Mouse (Mus musculus) hindbrain, embryonic 14.5 days (tissue): Measurements from ENCODE around the gene Acadl. TPM values are rescaled to one million over a fixed set of nuclear protein-coding genes. Genes with fewer than 3 reads are reported as not detected.

Experiments
- ATAC-seq: fragments of 200-750 bp; cut with Nextera tagmentation; 2 replicates; pipeline ENCODE4 v1.8.0; 2017; ENCODE audit warnings: moderate number of reproducible peaks, mild to moderate bottlenecking, moderate TSS enrichment, moderate library complexity; ENCODE audit not compliant: low FRiP score
- DNase-seq: peaks from one replicate; pipeline ENCODE4 v3.0.0-alpha.2; 2015; ENCODE audit warnings: low spot score
- H3K27ac ChIP-seq: fragments of 300-500 bp; sonication (generic); 2 replicates; pipeline ENCODE4 v1.5.1; 2014; ENCODE audit warnings: mild to moderate bottlenecking, moderate library complexity
- H3K27me3 ChIP-seq: fragments of 300-500 bp; sonication (generic); 2 replicates; pipeline ENCODE4 v1.6.1; 2014; ENCODE audit warnings: mild to moderate bottlenecking, low read length, mixed read lengths; ENCODE audit not compliant: control insufficient read depth, insufficient read depth
- H3K36me3 ChIP-seq: fragments of 300-500 bp; sonication (generic); replicated peaks from 2 replicates; pipeline ENCODE4 v1.6.1; 2014; ENCODE audit not compliant: control insufficient read depth, insufficient read depth
- H3K4me1 ChIP-seq: fragments of 300-500 bp; sonication (generic); replicated peaks from 2 replicates; pipeline ENCODE4 v1.6.1; 2014; ENCODE audit warnings: antibody characterized with exemption, low read length, mixed read lengths; ENCODE audit not compliant: control insufficient read depth, insufficient read depth
- H3K4me2 ChIP-seq: fragments of 300-500 bp; sonication (generic); replicated peaks from 2 replicates; pipeline ENCODE4 v1.6.1; 2014; ENCODE audit warnings: mild to moderate bottlenecking, moderate library complexity
- H3K4me3 ChIP-seq: fragments of 300-500 bp; sonication (generic); replicated peaks from 2 replicates; pipeline ENCODE4 v1.5.1; 2014; ENCODE audit warnings: mild to moderate bottlenecking, low read length
- H3K9ac ChIP-seq: fragments of 300-500 bp; sonication (generic); 2 replicates; pipeline ENCODE4 v1.6.1; 2014
- H3K9me3 ChIP-seq: fragments of 300-500 bp; sonication (generic); 2 replicates; pipeline ENCODE4 v1.6.1; 2016; ENCODE audit warnings: low read length; ENCODE audit not compliant: control insufficient read depth
- WGBS: fragments of 180-500 bp; shearing (Covaris S2); extraction: QIAGEN DNeasy Blood & Tissue Kit; methylation state at CpG from one replicate; pipeline ENCODE4 v1.1.7; 2014; 5-methylcytosine and 5-hydroxymethylcytosine counted together
- polyA plus RNA-seq: library from polyadenylated mRNA; unstranded; fragments of >200 nt; fragmentation: Nextera tagmentation; extraction: Ambion mirVana; gene quantifications from 2 replicates; pipeline ENCODE4 v1.2.1, GENCODE M21; 2014

Gene Acadl
- polyA plus RNA-seq, 1 experiment from 2014 or later, result 59.5 TPM

- no peaks in the 10 kb centered on the region for H3K4me1 ChIP-seq
- H3K4me3 ChIP-seq, result no peak overlapping the region
- ATAC-seq (no peak), DNase-seq (no peak)
- H3K36me3 ChIP-seq, result no peaks in the 10 kb centered on the region; the same call in 1 of the 2 replicates
- H3K27me3 ChIP-seq, result no peaks in the 10 kb centered on the region
- H3K27ac ChIP-seq, result no peak overlapping the region
- no peak overlapping the region for H3K9ac ChIP-seq
- H3K4me2 ChIP-seq, result no peak overlapping the region
- 86% methylated on average over 1 of the region's 1 CpGs for WGBS
- H3K9me3 ChIP-seq, result no peaks in the 10 kb centered on the region
Measured at GRCm38 (mm10) chr1:66806821-66807220, 56.3 kb downstream of the Acadl start.

DNA sequence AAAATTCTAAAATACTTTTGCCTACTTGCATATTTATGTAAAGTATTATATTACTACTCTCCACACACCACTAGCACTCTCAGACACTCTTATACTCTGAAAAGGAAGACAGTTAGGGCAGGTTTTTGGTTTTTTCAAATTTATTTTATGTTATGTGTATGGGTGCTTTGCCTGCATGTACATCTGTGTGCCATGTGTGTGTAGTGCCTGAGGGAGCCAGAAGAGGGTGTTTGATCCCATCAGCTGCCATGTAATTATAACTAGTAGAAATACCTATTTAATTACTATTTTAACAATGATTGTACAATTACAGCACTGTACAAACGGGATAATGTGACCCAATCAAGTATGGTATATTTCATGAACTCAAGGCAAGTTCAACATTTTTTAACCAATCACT lies 57.7 kb downstream of the Acadl start:
- ATAC-seq, result no peak
- no peak for DNase-seq
- H3K4me3 ChIP-seq, result no peak overlapping the region
- no peak overlapping the region for H3K4me2 ChIP-seq
- 90% methylated on average over 1 of the region's 1 CpGs for WGBS
- H3K4me1 ChIP-seq, result no peaks in the 10 kb centered on the region
- H3K9me3 ChIP-seq, result no peaks in the 10 kb centered on the region
- H3K27me3 ChIP-seq, result no peaks in the 10 kb centered on the region
- no peak overlapping the region for H3K9ac ChIP-seq
- H3K36me3 ChIP-seq, result peaks cover 9% of the 10 kb centered on the region
- no peak overlapping the region for H3K27ac ChIP-seq

GRCm38 (mm10) chr1:66804710-66805109 lies 58.4 kb downstream of the Acadl start:
- no peaks in the 10 kb centered on the region for H3K4me1 ChIP-seq
- H3K4me3 ChIP-seq, result no peak overlapping the region
- H3K27ac ChIP-seq, result no peak overlapping the region
- H3K27me3 ChIP-seq, result no peaks in the 10 kb centered on the region
- 66% methylated on average over 5 of the region's 5 CpGs for WGBS
- ATAC-seq (no peak), DNase-seq (no peak)
- H3K4me2 ChIP-seq, result no peak overlapping the region
- H3K9ac ChIP-seq, result no peak overlapping the region
- no peaks in the 10 kb centered on the region for H3K9me3 ChIP-seq
- peaks cover 16% of the 10 kb centered on the region for H3K36me3 ChIP-seq

GRCm38 (mm10) chr1:66797962-66798361 lies 65.1 kb downstream of the Acadl start:
- H3K27me3 ChIP-seq, result no peaks in the 10 kb centered on the region
- H3K9ac ChIP-seq, result no peak overlapping the region
- ATAC-seq, result no peak
- no peak overlapping the region for H3K4me3 ChIP-seq
- WGBS, result 98% methylated on average over 2 of the region's 2 CpGs
- peaks cover 23% of the 10 kb centered on the region for H3K36me3 ChIP-seq
- no peak overlapping the region for H3K4me2 ChIP-seq
- H3K27ac ChIP-seq, result no peak overlapping the region
- DNase-seq, result no peak
- H3K4me1 ChIP-seq, result no peaks in the 10 kb centered on the region
- no peaks in the 10 kb centered on the region for H3K9me3 ChIP-seq

GRCm38 (mm10) chr1:66792838-66793466 lies 70.1 kb downstream of the Acadl start:
- Histone ChIP-seq H3K27me3 (no peaks in the 10 kb centered on the region), H3K36me3 (no peaks in the 10 kb centered on the region), H3K4me2 (no peak overlapping the region), H3K4me3 (no peak overlapping the region), H3K27ac (no peak overlapping the region), H3K4me1 (no peaks in the 10 kb centered on the region), H3K9me3 (no peaks in the 10 kb centered on the region), H3K9ac (no peak overlapping the region)
- ATAC-seq (no peak), DNase-seq (no peak)
- WGBS, result 96% methylated on average over 2 of the region's 2 CpGs

DNA sequence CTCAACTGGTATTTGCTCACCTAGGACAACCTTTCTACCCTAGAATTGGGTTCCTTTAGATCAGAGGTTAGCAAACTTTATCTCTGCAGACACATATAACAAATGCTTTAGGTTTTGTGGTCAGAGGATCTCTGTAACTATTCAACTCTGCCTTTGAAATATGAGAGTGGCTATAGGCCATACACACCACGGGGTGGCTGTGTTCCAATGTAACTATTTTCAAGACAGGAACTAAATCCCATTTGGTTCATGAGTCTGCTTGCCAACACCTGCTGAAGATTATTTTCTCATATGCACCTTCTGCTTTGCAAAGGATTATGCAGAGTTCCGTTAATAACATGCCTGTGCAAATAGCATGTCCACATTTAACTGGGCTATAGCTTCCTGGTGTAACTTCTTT lies 80.8 kb downstream of the Acadl start:
- no peak overlapping the region for H3K9ac ChIP-seq
- H3K27me3 ChIP-seq, result no peaks in the 10 kb centered on the region
- H3K4me1 ChIP-seq, result no peaks in the 10 kb centered on the region
- WGBS, result 72% methylated on average over 2 of the region's 2 CpGs
- no peak overlapping the region for H3K4me3 ChIP-seq
- no peaks in the 10 kb centered on the region for H3K9me3 ChIP-seq
- DNase-seq (no peak), ATAC-seq (no peak)
- H3K4me2 ChIP-seq, result no peak overlapping the region
- H3K27ac ChIP-seq, result no peak overlapping the region
- H3K36me3 ChIP-seq, result no peaks in the 10 kb centered on the region; the same call in 1 of the 2 replicates

GRCm38 (mm10) chr1:66781027-66781426 lies 82.0 kb downstream of the Acadl start:
- no peak overlapping the region for H3K27ac ChIP-seq

More at GRCm38 (mm10) chr1:66781027-66781426, 82.0 kb downstream of the Acadl start:
- no peaks in the 10 kb centered on the region for H3K27me3 ChIP-seq
- no peak overlapping the region for H3K9ac ChIP-seq
- 88% methylated on average over 4 of the region's 4 CpGs for WGBS
- no peaks in the 10 kb centered on the region for H3K4me1 ChIP-seq
- H3K36me3 ChIP-seq, result no peaks in the 10 kb centered on the region; the same call in 1 of the 2 replicates
- no peak overlapping the region for H3K4me2 ChIP-seq
- DNase-seq (no peak), ATAC-seq (no peak)
- no peak overlapping the region for H3K4me3 ChIP-seq
- no peaks in the 10 kb centered on the region for H3K9me3 ChIP-seq

Other genes starting within 250 kb of the Acadl start
- gene Rpe, start 162.4 kb downstream of the Acadl start, polyA plus RNA-seq, result 41.0 and 47.4 TPM in 2 replicates
- 12.8 and 12.9 TPM in 2 replicates for gene Kansl1l, start 45.7 kb downstream of the Acadl start, polyA plus RNA-seq
- gene Myl1, start 82.1 kb upstream of the Acadl start, polyA plus RNA-seq, result 0.27 and 1.6 TPM in 2 replicates
- gene Lancl1, start 175.6 kb upstream of the Acadl start, polyA plus RNA-seq, result 196 and 197 TPM in 2 replicates